Mouse (Mus musculus) 3134 (cell line): Measurements from ENCODE around the gene Tnni3k.
A peak's percentile ranks its signal among the peaks of the same experiment; 100 is the strongest.

Experiments
- DNase-seq: peaks from one replicate; pipeline ENCODE4 v3.0.0-alpha.2; 2011; ENCODE audit warnings: low spot score; ENCODE audit not compliant: insufficient read length; ENCODE audit errors: extremely low read depth

Tnni3k gene

DNA sequence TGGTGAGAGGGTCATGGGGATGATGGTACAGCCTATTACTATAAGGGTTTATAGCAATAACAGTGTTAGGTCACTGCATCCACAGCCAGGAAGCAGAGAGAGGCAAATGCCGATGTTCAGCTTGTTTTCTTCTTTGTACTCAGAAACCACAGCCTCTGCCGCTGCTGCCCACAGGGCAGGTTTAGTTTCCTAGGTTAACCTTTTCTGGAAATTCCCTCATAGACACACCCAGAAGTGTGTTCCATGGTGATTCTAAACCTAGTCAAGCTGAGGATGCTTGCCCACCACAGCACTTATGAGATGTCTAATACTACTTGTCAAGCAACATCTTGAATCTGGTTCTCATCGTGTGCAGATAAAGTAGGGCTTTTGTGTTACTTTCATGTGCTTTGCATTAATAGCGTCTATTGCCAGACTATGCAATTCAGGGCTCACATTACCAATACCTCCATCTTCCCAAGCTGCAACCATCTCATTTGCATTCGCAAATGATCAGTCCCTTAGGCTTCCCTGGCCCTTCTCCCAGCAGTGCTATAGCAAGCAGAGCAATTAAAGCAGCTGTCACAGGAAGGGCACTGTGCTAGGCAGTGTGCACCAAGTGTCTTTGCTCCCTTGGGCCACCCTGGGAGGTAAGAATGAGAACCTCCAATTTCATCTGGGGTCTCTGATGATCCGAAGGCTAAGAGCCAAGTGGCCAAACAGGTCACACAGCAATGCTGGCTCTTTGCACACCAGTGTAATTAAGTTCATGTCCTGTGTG lies 276.2 kb downstream of the Tnni3k start:
- no peak for DNase-seq

- no peak for DNase-seq
These were observed 283.6 kb downstream of the Tnni3k start for GRCm38 (mm10) chr3:154771651-154772050.

- DNase-seq = no peak
These were observed 288.9 kb downstream of the Tnni3k start for GRCm38 (mm10) chr3:154766321-154766720.

GRCm38 (mm10) chr3:154764115-154764514 lies 291.1 kb downstream of the Tnni3k start:
- DNase-seq = no peak

- no peak for DNase-seq
These were observed 291.8 kb downstream of the Tnni3k start for GRCm38 (mm10) chr3:154763374-154763773.

DNA sequence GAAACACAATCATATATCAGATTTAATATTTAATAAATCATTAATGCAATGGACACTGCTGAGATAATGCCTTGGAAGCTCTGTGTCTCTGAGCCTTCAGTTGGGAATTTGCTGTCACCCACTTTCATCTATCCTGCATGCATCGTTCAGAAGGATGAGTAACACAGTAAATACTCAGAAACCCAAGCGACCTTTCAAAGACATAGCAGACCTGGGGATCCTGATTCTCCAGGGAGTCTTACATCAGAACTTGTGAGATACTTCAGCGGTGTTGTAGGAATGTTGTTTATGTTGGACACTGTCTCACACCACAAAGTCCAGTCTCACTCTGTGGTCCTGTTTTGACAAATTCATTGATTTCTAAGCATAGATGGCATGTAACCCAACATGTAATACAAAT lies 294.1 kb downstream of the Tnni3k start:
- DNase-seq = no peak

DNA sequence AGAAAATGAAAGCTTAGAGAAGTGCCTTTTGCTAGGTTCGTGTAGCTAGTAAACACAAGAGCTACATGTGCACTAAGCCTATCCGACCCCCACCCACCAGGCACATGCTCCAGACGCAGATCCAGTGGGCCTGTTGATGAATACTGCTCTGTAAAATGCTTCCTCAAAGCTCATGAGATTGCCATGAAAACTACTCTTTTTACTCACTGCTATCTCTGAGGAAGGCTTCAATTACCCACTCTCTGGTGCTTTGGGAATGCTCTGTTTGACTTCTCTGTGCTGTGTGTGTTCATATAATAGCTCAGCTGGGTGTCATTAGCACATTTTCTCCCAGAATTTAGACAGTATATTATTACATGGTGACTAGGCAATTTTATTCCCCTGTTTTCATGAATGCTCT lies 297.1 kb downstream of the Tnni3k start:
- DNase-seq = no peak

GRCm38 (mm10) chr3:154755225-154755624 lies 300.0 kb downstream of the Tnni3k start:
- no peak for DNase-seq

DNA sequence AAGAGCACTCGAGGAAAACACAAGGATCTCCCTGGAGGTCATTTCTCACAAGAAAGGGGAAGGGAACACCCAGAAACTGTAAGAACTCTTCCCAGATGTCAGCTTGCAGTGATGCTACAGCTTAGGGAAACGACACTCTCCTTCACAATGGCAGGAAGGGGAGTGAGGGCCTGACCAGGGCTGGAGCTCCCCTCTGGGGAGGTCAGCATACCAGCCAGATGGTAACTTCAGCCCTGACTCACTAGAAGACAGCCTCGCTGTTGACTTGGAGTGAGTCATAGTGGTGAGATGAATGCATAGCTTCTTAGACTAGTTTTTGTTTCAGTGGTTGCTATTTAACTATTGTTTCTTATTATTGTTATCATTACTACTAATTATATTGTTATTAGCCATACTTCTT lies 300.7 kb downstream of the Tnni3k start:
- DNase-seq = peak; percentile 20

DNA sequence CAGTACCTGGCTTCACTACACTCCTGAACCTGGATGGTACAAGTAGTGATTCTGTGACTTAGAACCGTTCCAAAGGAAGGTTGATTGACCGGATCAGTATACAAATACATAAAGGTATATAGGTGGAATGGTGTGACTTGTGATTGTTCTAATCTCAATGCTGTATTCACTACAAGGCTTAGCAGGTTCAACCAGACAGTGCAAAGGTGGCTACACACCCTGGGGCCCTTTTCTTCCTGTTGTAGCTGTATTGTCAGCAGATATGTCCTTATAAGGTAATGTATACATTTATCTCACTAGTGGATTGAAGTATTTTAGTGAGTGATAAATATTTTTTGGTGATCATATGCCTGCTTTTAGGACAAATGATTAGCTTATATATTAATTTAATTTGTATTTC lies 310.9 kb downstream of the Tnni3k start:
- DNase-seq = no peak

- DNase-seq = no peak
These were observed 312.3 kb downstream of the Tnni3k start for GRCm38 (mm10) chr3:154742927-154743326.

- DNase-seq = no peak
These were observed 313.7 kb downstream of the Tnni3k start for GRCm38 (mm10) chr3:154741496-154741895.
